Mouse (Mus musculus) liver, adult 2 months (tissue): ENCODE data around the gene Calca.

ENCODE experiments used
- CTCF ChIP-seq: fragments of 200-500 bp; IDR thresholded peaks from 2 replicates; pipeline ENCODE4 v1.5.1; 2011; ENCODE audit warnings: low read depth, low read length, control low read depth
- POLR2A ChIP-seq: fragments of 200-500 bp; IDR thresholded peaks from 2 replicates; pipeline ENCODE4 v1.6.1; 2011; ENCODE audit warnings: low read length, control low read depth; ENCODE audit not compliant: insufficient read depth; ENCODE audit errors: extremely low read depth

DNA sequence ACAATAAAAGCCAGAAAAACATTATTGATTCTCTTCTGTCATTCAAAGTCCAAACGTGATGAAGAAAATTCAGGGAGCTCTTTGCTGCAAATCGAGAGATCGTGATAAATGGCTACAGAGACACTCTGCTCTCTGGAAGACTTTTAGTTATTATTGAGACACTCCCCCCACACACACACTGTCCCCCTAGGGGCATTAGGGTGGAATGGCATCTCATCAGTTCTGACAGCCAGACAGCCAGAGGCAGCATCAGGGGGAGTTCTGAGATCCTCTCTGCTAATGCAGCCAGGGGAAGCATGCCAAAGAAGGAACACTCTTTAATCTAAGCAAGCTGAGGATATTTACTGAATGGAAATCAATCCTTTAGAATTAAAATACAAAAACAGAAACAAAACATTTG is 12.6 kb upstream of the Calca start:
- TF ChIP-seq CTCF (0 out of 2 replicates have a peak, but pooled peaks have one; percentile 17), POLR2A (no peak)
